Mouse (Mus musculus) lung, embryonic 16.5 days (tissue): Measurements from ENCODE around the gene Adamts12. TPM values are rescaled to one million over a fixed set of nuclear protein-coding genes. Genes with fewer than 3 reads are reported as not detected.
A peak's percentile ranks its signal among the peaks of the same experiment; 100 is the strongest.

Experiments
- ATAC-seq: fragments of 200-750 bp; cut with Nextera tagmentation; 2 replicates; pipeline ENCODE4 v1.8.0; 2017; ENCODE audit warnings: low read depth, mild to moderate bottlenecking, moderate library complexity
- H3K27ac ChIP-seq: fragments of 300-500 bp; sonication (generic); 2 replicates; pipeline ENCODE4 v1.5.1; 2014; ENCODE audit warnings: mild to moderate bottlenecking, control low read depth, low read length
- H3K27me3 ChIP-seq: fragments of 300-500 bp; sonication (generic); 2 replicates; pipeline ENCODE4 v1.6.1; 2014; ENCODE audit warnings: low read depth, low read length, mixed read lengths; ENCODE audit not compliant: control insufficient read depth, insufficient read depth
- H3K36me3 ChIP-seq: fragments of 300-500 bp; sonication (generic); 2 replicates; pipeline ENCODE4 v1.6.1; 2014; ENCODE audit warnings: low read length; ENCODE audit not compliant: control insufficient read depth, insufficient read depth
- H3K4me1 ChIP-seq: fragments of 300-500 bp; sonication (generic); replicated peaks from 2 replicates; pipeline ENCODE4 v1.6.1; 2014; ENCODE audit warnings: low read length, mixed read lengths; ENCODE audit not compliant: control insufficient read depth, insufficient read depth
- H3K4me2 ChIP-seq: fragments of 300-500 bp; sonication (generic); 2 replicates; pipeline ENCODE4 v1.6.1; 2014; ENCODE audit warnings: low read depth, low read length, control low read depth
- H3K4me3 ChIP-seq: fragments of 300-500 bp; sonication (generic); 2 replicates; pipeline ENCODE4 v1.5.1; 2014; ENCODE audit warnings: mild to moderate bottlenecking, low read length, control low read depth
- H3K9ac ChIP-seq: fragments of 300-500 bp; sonication (generic); 2 replicates; pipeline ENCODE4 v1.6.1; 2014; ENCODE audit warnings: low read length, control low read depth
- H3K9me3 ChIP-seq: fragments of 300-500 bp; sonication (generic); 2 replicates; pipeline ENCODE4 v1.6.1; 2016; ENCODE audit warnings: low read length; ENCODE audit not compliant: control insufficient read depth
- WGBS: fragments of 180-500 bp; shearing (Covaris S2); extraction: QIAGEN DNeasy Blood & Tissue Kit; methylation state at CpG from one replicate; pipeline ENCODE4 v1.1.7; 2014; 5-methylcytosine and 5-hydroxymethylcytosine counted together
- polyA plus RNA-seq: library from polyadenylated mRNA; unstranded; fragments of >200 nt; fragmentation: Nextera tagmentation; extraction: Ambion mirVana; gene quantifications from 2 replicates; pipeline ENCODE4 v1.2.1, GENCODE M21; 2015

Gene Adamts12
- polyA plus RNA-seq, 1 experiment from 2014 or later: 4.6 TPM

DNA sequence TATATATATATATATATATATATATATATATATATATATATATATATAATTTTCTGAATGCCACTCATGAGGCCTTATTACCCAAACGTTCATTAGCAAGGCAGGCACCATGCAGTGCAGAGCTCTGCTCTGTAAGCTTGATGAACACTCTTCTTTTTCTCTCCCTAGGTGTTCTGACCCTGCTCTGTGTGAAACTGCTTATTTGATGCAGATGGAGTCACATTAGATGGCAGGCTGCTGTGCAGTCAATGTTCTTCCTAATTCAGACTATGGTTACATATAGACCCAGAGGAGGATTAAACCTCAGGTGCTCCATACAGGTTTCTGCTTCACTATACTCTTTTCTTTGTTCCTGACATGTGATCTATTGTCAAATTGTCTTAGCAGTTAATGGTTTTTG is 57.1 kb downstream of the Adamts12 start:
- WGBS: 30% methylated on average over 1 of the region's 1 CpGs
- ATAC-seq: no peak
- no peak overlapping the region for H3K4me2 ChIP-seq
- no peak overlapping the region for H3K4me3 ChIP-seq
- no peaks in the 10 kb centered on the region for H3K36me3 ChIP-seq
- H3K4me1 ChIP-seq: no peaks in the 10 kb centered on the region; the same call in 1 of the 2 replicates
- H3K9ac ChIP-seq: no peak overlapping the region
- no peaks in the 10 kb centered on the region for H3K27me3 ChIP-seq
- no peak overlapping the region for H3K27ac ChIP-seq
- no peaks in the 10 kb centered on the region for H3K9me3 ChIP-seq

DNA sequence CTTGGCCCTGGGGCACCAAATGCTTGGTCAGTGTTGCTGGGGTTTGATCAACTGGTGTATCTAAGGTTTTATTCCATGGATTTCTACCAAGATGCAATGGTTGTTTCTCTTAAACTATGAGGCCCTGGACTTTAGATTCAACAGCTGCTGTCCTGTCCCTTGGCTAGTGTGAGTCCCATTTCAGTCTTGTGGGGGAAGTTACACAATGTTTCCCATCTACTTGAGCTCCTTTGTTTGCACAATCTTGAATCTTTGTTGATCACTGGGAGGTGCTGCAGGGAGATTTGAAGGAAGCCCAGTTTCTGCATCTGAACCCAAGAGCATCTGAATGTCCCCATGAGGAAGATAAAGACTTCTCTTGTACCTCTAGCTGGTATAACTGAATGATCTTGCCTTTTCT is 60.8 kb downstream of the Adamts12 start:
- ATAC-seq: no peak
- no peaks in the 10 kb centered on the region for H3K36me3 ChIP-seq
- no peak overlapping the region for H3K27ac ChIP-seq
- H3K9ac ChIP-seq: no peak overlapping the region
- no peaks in the 10 kb centered on the region for H3K9me3 ChIP-seq
- H3K27me3 ChIP-seq: no peaks in the 10 kb centered on the region
- H3K4me1 ChIP-seq: no peaks in the 10 kb centered on the region
- no peak overlapping the region for H3K4me2 ChIP-seq
- H3K4me3 ChIP-seq: no peak overlapping the region

DNA sequence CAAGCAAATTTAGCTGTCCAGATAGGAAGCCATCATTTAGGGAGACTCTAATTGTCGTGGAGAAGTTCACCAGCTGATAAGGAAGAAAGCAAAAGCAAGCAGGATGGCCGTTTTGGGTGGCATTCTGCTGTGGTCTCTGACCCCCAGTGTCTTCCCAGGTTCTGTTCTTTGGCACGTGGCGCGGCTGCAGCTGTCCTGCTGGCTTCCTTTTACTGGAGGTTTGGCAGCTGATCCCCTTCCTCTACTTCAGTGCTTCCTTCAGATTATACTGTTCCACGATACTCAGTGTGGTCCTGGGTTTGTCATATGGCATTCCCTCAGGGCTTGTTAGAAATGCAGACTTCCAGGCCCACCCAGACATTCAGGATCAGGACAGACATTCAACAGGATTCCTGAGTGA is 63.9 kb downstream of the Adamts12 start:
- Histone ChIP-seq H3K4me2 (no peak overlapping the region), H3K9ac (no peak overlapping the region), H3K4me1 (no peaks in the 10 kb centered on the region), H3K4me3 (no peak overlapping the region), H3K36me3 (no peaks in the 10 kb centered on the region), H3K27me3 (no peaks in the 10 kb centered on the region), H3K27ac (no peak overlapping the region), H3K9me3 (no peaks in the 10 kb centered on the region)
- 53% methylated on average over 6 of the region's 6 CpGs for WGBS
- no peak for ATAC-seq

DNA sequence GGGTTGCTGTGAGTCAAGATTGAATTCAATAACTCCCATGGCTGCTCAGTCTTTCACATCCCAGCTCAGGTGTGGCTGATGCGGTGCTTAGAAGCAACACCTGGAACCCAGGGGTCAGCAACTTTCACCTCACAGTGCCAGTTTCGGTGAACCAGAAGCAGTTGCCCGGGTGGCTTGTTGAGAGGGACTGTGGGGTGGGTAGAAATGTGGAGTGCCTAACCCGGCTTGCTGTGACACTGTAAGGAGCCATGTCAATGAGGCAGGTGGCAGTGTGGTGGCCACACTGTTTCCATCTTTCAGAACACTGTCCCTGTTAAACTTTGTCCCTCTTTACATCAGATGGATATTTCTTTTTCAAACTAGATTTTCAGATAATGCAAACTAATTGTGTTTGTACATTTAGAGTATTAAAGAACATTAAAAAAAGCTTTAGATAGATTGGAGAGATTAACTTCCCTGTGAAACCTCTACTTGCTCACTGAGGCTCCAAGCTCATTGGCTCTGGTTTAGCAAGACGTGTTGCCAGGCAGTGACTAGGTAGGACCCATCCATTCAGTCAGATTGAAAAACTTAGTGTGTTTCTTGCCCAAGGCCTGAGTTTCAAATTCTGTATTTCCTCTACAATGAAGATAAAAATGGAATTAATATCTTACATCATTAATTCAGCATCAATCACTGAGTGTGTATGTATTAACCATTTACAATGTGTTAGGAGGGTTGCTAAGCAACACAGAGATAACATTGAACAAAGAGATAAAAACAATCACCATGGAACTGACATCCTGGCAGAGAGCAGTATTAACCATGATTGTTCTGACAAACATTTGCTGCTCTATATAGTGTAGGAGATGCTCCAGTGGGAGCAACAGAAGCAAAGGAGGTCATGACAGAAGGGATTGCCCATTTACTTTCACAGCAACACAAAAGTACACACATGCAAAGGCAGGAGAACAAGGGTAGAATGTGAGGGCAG is 68.3 kb downstream of the Adamts12 start:
- no peaks in the 10 kb centered on the region for H3K9me3 ChIP-seq
- H3K4me1 ChIP-seq: no peaks in the 10 kb centered on the region
- no peak overlapping the region for H3K4me2 ChIP-seq
- H3K27ac ChIP-seq: no peak overlapping the region
- H3K4me3 ChIP-seq: no peak overlapping the region
- 68% methylated on average over 5 of the region's 5 CpGs for WGBS
- no peak for ATAC-seq
- no peaks in the 10 kb centered on the region for H3K27me3 ChIP-seq
- no peak overlapping the region for H3K9ac ChIP-seq
- no peaks in the 10 kb centered on the region for H3K36me3 ChIP-seq

DNA sequence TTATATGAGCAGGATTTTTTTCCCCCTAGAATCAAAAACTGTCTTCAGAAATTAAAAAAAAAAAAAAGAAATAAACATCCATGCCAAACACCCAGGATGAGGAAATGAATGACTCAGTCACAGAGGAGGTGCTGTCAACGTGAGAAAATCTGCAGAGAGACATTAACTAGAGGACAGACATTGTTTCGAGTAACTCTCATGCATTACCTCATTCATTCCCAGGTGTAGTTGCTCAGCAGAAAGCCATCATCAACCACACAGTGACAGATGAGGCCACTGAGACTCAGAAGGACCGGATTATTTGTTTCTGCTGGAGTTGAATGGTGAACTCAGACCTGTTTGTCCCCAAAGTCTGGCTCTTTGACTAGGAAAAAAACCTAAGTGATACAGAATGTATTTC is 81.0 kb downstream of the Adamts12 start:
- Histone ChIP-seq H3K4me2 (no peak overlapping the region), H3K27me3 (no peaks in the 10 kb centered on the region), H3K4me1 (no peaks in the 10 kb centered on the region), H3K9ac (no peak overlapping the region), H3K36me3 (no peaks in the 10 kb centered on the region), H3K27ac (no peak overlapping the region), H3K9me3 (no peaks in the 10 kb centered on the region), H3K4me3 (no peak overlapping the region)
- WGBS: 44% methylated on average over 3 of the region's 3 CpGs
- ATAC-seq: no peak

DNA sequence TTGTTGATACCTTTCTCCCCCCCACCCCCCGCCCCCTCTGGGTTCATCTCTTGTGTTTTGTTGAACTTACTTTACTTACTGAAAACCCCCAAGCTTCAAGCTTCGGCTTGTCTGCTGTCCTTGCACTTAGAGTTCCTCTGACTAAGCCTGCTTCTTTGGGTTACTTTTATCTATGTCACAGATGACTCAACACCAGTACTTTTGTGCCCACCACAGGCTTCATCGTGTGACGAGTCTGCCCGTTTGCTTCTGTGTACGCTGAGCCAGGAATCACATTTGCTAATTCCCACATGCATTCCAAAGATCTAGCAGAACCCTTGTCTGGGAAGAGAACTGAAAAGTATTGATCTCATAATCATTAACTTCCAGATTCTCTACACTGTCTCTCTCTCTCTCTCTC is 94.8 kb downstream of the Adamts12 start:
- Histone ChIP-seq H3K9ac (no peak overlapping the region), H3K36me3 (no peaks in the 10 kb centered on the region), H3K4me3 (no peak overlapping the region), H3K4me2 (no peak overlapping the region), H3K9me3 (no peaks in the 10 kb centered on the region), H3K4me1 (0 out of 2 replicates have a peak, but pooled peaks cover 4% of the 10 kb centered on the region), H3K27me3 (no peaks in the 10 kb centered on the region), H3K27ac (no peak overlapping the region)
- 55% methylated on average over 6 of the region's 6 CpGs for WGBS
- ATAC-seq: no peak

DNA sequence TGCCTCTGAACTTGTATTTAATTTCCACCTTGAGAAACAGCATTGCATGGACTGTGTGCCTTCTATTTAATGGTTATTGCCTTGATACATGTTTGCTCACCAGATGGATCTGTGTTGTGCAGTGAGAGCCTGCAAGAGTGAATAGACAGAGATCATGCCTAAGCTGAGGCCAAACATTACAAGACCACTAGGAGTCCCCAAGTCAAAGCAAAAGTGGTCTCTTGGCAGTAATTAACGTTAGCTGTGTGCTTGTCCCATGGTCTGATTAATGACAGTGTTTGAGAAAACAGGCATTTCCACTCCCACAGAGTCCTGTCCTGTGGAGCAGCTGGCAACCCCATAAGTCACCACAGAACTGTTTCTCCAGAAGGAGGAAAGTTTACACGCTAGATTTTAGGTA is 96.2 kb downstream of the Adamts12 start:
- no peak for ATAC-seq
- Histone ChIP-seq H3K4me1 (0 out of 2 replicates have a peak, but pooled peaks cover 4% of the 10 kb centered on the region), H3K36me3 (no peaks in the 10 kb centered on the region), H3K4me3 (no peak overlapping the region), H3K27me3 (no peaks in the 10 kb centered on the region), H3K27ac (no peak overlapping the region), H3K4me2 (no peak overlapping the region), H3K9me3 (no peaks in the 10 kb centered on the region), H3K9ac (no peak overlapping the region)
- WGBS: 36% methylated on average over 2 of the region's 2 CpGs

DNA sequence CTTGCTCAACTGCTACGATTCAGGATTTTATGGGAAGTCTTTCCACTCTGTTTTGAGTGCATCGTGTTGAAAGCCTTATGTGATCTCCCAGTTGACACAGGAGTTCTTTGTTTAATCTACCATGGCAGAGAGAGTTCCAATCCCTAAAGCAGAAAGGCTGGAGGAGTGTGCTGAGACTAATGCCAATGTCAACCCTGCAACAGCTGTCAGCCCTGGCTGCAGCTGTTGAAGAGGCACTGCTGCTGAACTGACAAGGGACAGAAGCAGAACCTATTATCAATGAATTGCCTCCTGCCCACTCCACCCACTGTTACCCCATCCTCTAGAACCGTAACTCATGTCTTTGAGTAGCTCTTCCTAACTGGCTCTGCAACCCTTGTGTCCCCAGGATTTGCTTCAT is 101.3 kb downstream of the Adamts12 start:
- H3K36me3 ChIP-seq: no peaks in the 10 kb centered on the region
- no peak overlapping the region for H3K27ac ChIP-seq
- H3K9me3 ChIP-seq: no peaks in the 10 kb centered on the region
- H3K4me1 ChIP-seq: no peaks in the 10 kb centered on the region
- peak; percentile 45; the same call in 1 of the 2 replicates for ATAC-seq
- no peak overlapping the region for H3K9ac ChIP-seq
- H3K4me2 ChIP-seq: no peak overlapping the region
- H3K27me3 ChIP-seq: no peaks in the 10 kb centered on the region
- no peak overlapping the region for H3K4me3 ChIP-seq
- WGBS: 34% methylated on average over 3 of the region's 3 CpGs

DNA sequence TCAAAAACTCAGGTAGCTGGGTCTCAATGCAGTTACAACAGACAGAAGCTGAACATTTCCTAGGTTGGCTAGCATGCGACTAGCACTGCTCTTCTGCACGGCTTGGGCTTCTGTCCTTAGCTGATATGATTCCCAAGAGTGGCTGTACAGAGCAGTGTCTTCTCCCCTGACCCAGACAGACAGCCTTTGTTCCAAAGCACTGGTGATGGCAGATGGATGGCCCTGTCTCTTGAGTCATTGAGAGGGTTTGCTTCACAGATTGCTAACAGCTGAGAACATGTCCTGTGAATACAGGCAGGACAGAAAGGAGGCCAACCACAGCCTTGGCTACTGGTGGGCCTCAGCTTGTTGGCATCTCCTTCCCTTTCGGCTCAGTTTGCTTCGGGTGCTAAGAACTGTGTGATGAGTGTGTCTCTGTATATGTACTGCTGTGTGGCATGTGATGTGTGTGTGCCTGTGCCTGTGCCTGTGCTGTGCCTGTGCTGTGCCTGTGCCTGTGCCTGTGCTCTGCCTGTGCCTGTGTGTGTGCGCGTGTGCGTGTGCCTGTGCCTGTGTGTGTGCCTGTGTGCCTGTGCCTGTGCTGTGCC is 109.4 kb downstream of the Adamts12 start:
- Histone ChIP-seq H3K27me3 (no peaks in the 10 kb centered on the region), H3K4me1 (no peaks in the 10 kb centered on the region), H3K9ac (no peak overlapping the region), H3K36me3 (no peaks in the 10 kb centered on the region), H3K9me3 (no peaks in the 10 kb centered on the region), H3K27ac (no peak overlapping the region), H3K4me3 (no peak overlapping the region), H3K4me2 (no peak overlapping the region)
- peak; percentile 83 for ATAC-seq
- WGBS: 64% methylated on average over 7 of the region's 7 CpGs
